Mouse (Mus musculus) forebrain, embryonic 14.5 days (tissue): ENCODE data around the gene Diaph3. TPM values are rescaled to one million over a fixed set of nuclear protein-coding genes. Genes with fewer than 3 reads are reported as not detected.

Source experiments
- ATAC-seq: fragments of 200-750 bp; cut with Nextera tagmentation; 2 replicates; pipeline ENCODE4 v1.8.0; 2017; ENCODE audit warnings: mild to moderate bottlenecking, moderate library complexity
- DNase-seq: peaks from one replicate; pipeline ENCODE4 v3.0.0-alpha.2; 2015; ENCODE audit warnings: low spot score
- H3K27ac ChIP-seq: fragments of 300-500 bp; sonication (generic); 2 replicates; pipeline ENCODE4 v1.5.1; 2014; ENCODE audit warnings: low read depth, mild to moderate bottlenecking, control low read depth, low read length, moderate library complexity
- H3K27me3 ChIP-seq: fragments of 300-500 bp; sonication (generic); replicated peaks from 2 replicates; pipeline ENCODE4 v1.6.1; 2014; ENCODE audit warnings: low read length, control low read depth, mixed read lengths; ENCODE audit not compliant: control insufficient read depth, insufficient read depth
- H3K36me3 ChIP-seq: fragments of 300-500 bp; sonication (generic); 2 replicates; pipeline ENCODE4 v1.6.1; 2014; ENCODE audit warnings: low read length, control low read depth; ENCODE audit not compliant: control insufficient read depth, insufficient read depth
- H3K4me1 ChIP-seq: fragments of 300-500 bp; sonication (generic); 2 replicates; pipeline ENCODE4 v1.6.1; 2014; ENCODE audit warnings: antibody characterized with exemption, low read length, control low read depth; ENCODE audit not compliant: control insufficient read depth, insufficient read depth
- H3K4me2 ChIP-seq: fragments of 300-500 bp; sonication (generic); 2 replicates; pipeline ENCODE4 v1.6.1; 2014; ENCODE audit warnings: mild to moderate bottlenecking, control low read depth, low read length
- H3K4me3 ChIP-seq: fragments of 300-500 bp; sonication (generic); 2 replicates; pipeline ENCODE4 v1.5.1; 2014; ENCODE audit warnings: low read depth, low read length, control low read depth
- H3K9ac ChIP-seq: fragments of 300-500 bp; sonication (generic); 2 replicates; pipeline ENCODE4 v1.6.1; 2014; ENCODE audit warnings: mild to moderate bottlenecking, low read length, control low read depth, moderate library complexity
- H3K9me3 ChIP-seq: fragments of 300-500 bp; sonication (generic); replicated peaks from 2 replicates; pipeline ENCODE4 v1.6.1; 2016; ENCODE audit warnings: low read length, control low read depth, mixed read lengths; ENCODE audit not compliant: control insufficient read depth
- WGBS: fragments of 180-500 bp; shearing (Covaris S2); extraction: QIAGEN DNeasy Blood & Tissue Kit; methylation state at CpG from one replicate; pipeline ENCODE4 v1.1.7; 2014; 5-methylcytosine and 5-hydroxymethylcytosine counted together
- polyA plus RNA-seq: library from polyadenylated mRNA; unstranded; fragments of >200 nt; fragmentation: Nextera tagmentation; extraction: Ambion mirVana; gene quantifications from 2 replicates; pipeline ENCODE4 v1.2.1, GENCODE M21; 2014

The Diaph3 gene
- 3.5 and 6.6 TPM in 2 replicates for polyA plus RNA-seq

- whole genome bisulfite sequencing: under 1% methylated on average over 43 of the region's 43 CpGs
- peak within 1 kb of the TSS; percentile 59 for H3K9ac ChIP-seq
- no peaks in the 10 kb centered on the region for H3K36me3 ChIP-seq
- no peak within 1 kb of the TSS for H3K27ac ChIP-seq
- no peaks in the 10 kb centered on the region for H3K4me1 ChIP-seq
- peak; percentile 99 for DNase-seq
- no peaks in the 10 kb centered on the region for H3K27me3 ChIP-seq
- H3K9me3 ChIP-seq: no peaks in the 10 kb centered on the region
- H3K4me2 ChIP-seq: peak within 1 kb of the TSS; percentile 82
- ATAC-seq: peak; percentile 100
- H3K4me3 ChIP-seq: peak within 1 kb of the TSS; percentile 56
These were observed at the start of gene Diaph3 for GRCm38 (mm10) chr14:87140963-87141486. Diaph3 (minus strand) TSS chr14:87141235.

- H3K9ac ChIP-seq: no peak overlapping the region
- WGBS: 86% methylated on average over 4 of the region's 4 CpGs
- no peaks in the 10 kb centered on the region for H3K36me3 ChIP-seq
- H3K9me3 ChIP-seq: no peaks in the 10 kb centered on the region
- DNase-seq: no peak
- no peak overlapping the region for H3K4me3 ChIP-seq
- no peaks in the 10 kb centered on the region for H3K4me1 ChIP-seq
- H3K27ac ChIP-seq: no peak overlapping the region
- H3K27me3 ChIP-seq: no peaks in the 10 kb centered on the region
- no peak for ATAC-seq
- H3K4me2 ChIP-seq: no peak overlapping the region
These were observed 49.6 kb upstream of the Diaph3 start for GRCm38 (mm10) chr14:87190685-87191084.

- H3K36me3 ChIP-seq: no peaks in the 10 kb centered on the region
- H3K9me3 ChIP-seq: no peaks in the 10 kb centered on the region
- H3K9ac ChIP-seq: no peak overlapping the region
- no peak for DNase-seq
- H3K27me3 ChIP-seq: no peaks in the 10 kb centered on the region
- WGBS: 94% methylated on average over 6 of the region's 6 CpGs
- no peak overlapping the region for H3K4me3 ChIP-seq
- H3K4me2 ChIP-seq: no peak overlapping the region
- H3K4me1 ChIP-seq: no peaks in the 10 kb centered on the region
- no peak overlapping the region for H3K27ac ChIP-seq
- ATAC-seq: no peak
These were observed 30.5 kb upstream of the Diaph3 start for GRCm38 (mm10) chr14:87171577-87171976.

GRCm38 (mm10) chr14:87169151-87169550 lies 28.1 kb upstream of the Diaph3 start:
- H3K4me3 ChIP-seq: no peak overlapping the region
- ATAC-seq (no peak), DNase-seq (no peak)
- H3K9ac ChIP-seq: no peak overlapping the region
- no peak overlapping the region for H3K27ac ChIP-seq
- H3K4me1 ChIP-seq: no peaks in the 10 kb centered on the region
- WGBS: 65% methylated on average over 1 of the region's 1 CpGs
- no peaks in the 10 kb centered on the region for H3K27me3 ChIP-seq
- H3K4me2 ChIP-seq: no peak overlapping the region
- no peaks in the 10 kb centered on the region for H3K9me3 ChIP-seq
- no peaks in the 10 kb centered on the region for H3K36me3 ChIP-seq

- Histone ChIP-seq H3K4me2 (no peak overlapping the region), H3K9me3 (no peaks in the 10 kb centered on the region), H3K4me1 (no peaks in the 10 kb centered on the region), H3K27me3 (no peaks in the 10 kb centered on the region), H3K4me3 (no peak overlapping the region), H3K36me3 (no peaks in the 10 kb centered on the region), H3K27ac (no peak overlapping the region), H3K9ac (no peak overlapping the region)
- no peak for DNase-seq
- 82% methylated on average over 9 of the region's 9 CpGs for WGBS
- no peak for ATAC-seq
These were observed 14.7 kb upstream of the Diaph3 start for GRCm38 (mm10) chr14:87155621-87156238.

GRCm38 (mm10) chr14:87149684-87150083 lies 8.6 kb upstream of the Diaph3 start:
- Histone ChIP-seq H3K4me3 (no peak overlapping the region), H3K4me2 (no peak overlapping the region), H3K4me1 (no peaks in the 10 kb centered on the region), H3K9ac (no peak overlapping the region), H3K9me3 (no peaks in the 10 kb centered on the region), H3K27ac (no peak overlapping the region), H3K36me3 (no peaks in the 10 kb centered on the region), H3K27me3 (no peaks in the 10 kb centered on the region)
- ATAC-seq (no peak), DNase-seq (no peak)
- 87% methylated on average over 6 of the region's 6 CpGs for WGBS

- no peaks in the 10 kb centered on the region for H3K36me3 ChIP-seq
- 22% methylated on average over 3 of the region's 3 CpGs for WGBS
These were observed 5.7 kb upstream of the Diaph3 start for GRCm38 (mm10) chr14:87146704-87147103.

GRCm38 (mm10) chr14:87145351-87145750 lies 4.3 kb upstream of the Diaph3 start:
- Histone ChIP-seq H3K9ac (no peak overlapping the region), H3K9me3 (no peaks in the 10 kb centered on the region), H3K4me2 (no peak overlapping the region), H3K4me3 (no peak overlapping the region), H3K27ac (no peak overlapping the region), H3K27me3 (no peaks in the 10 kb centered on the region), H3K4me1 (no peaks in the 10 kb centered on the region), H3K36me3 (no peaks in the 10 kb centered on the region)
- WGBS: 89% methylated on average over 3 of the region's 3 CpGs
- DNase-seq: no peak
- ATAC-seq: no peak

More at GRCm38 (mm10) chr14:87146704-87147103, 5.7 kb upstream of the Diaph3 start:
- H3K9ac ChIP-seq: no peak overlapping the region
- no peaks in the 10 kb centered on the region for H3K4me1 ChIP-seq
- H3K4me2 ChIP-seq: no peak overlapping the region
- 0 out of 2 replicates have a peak, but pooled peaks have one; percentile 26 for ATAC-seq
- H3K9me3 ChIP-seq: no peaks in the 10 kb centered on the region
- H3K27me3 ChIP-seq: no peaks in the 10 kb centered on the region
- H3K27ac ChIP-seq: no peak overlapping the region
- no peak overlapping the region for H3K4me3 ChIP-seq
- DNase-seq: no peak

GRCm38 (mm10) chr14:87141777-87142176 lies 742 bp upstream of the Diaph3 start:
- H3K9ac ChIP-seq: no peak overlapping the region
- 68% methylated on average over 11 of the region's 11 CpGs for WGBS
- peak; percentile 8; the same call in 1 of the 2 replicates for ATAC-seq

More at GRCm38 (mm10) chr14:87141777-87142176, 742 bp upstream of the Diaph3 start:
- Histone ChIP-seq H3K4me3 (peak overlapping the region; percentile 56; the same call in 1 of the 2 replicates), H3K36me3 (no peaks in the 10 kb centered on the region), H3K4me2 (peak overlapping the region; percentile 82), H3K9me3 (no peaks in the 10 kb centered on the region), H3K27me3 (no peaks in the 10 kb centered on the region), H3K4me1 (no peaks in the 10 kb centered on the region), H3K27ac (no peak overlapping the region)
- no peak for DNase-seq
